Mouse (Mus musculus) Patski (cell line): ENCODE measurements around the gene Gm47959. TPM values are rescaled to one million over a fixed set of nuclear protein-coding genes. Genes with fewer than 3 reads are reported as not detected.
"Not testable (repeated sequence)": the region's sequence is repeated elsewhere in the genome, so short reads cannot be mapped to it uniquely, and the experiment has no call there.

ENCODE experiments used
- ATAC-seq: fragments of 100-300 bp; one replicate; pipeline ENCODE4 v1.8.0; 2021
- CTCF ChIA-PET: fragments of 350-600 bp; sonication (Branson Sonifier 250); formaldehyde crosslinking; loops from one replicate; lab custom pipeline; 2022; ENCODE audit warnings: inconsistent platforms; lab: Charles Lee
- POLR2A ChIA-PET: fragments of 350-600 bp; sonication (Branson Sonifier 250); formaldehyde crosslinking; loops from one replicate; lab custom pipeline; 2022; ENCODE audit warnings: antibody characterized with exemption, inconsistent platforms; lab: Charles Lee
- DNase-seq: peaks from one replicate; pipeline ENCODE4 v3.0.0-alpha.2; 2011; ENCODE audit warnings: low read depth, low spot score
- H3K27me3 ChIP-seq: fragments of 371-371 bp; one replicate; pipeline ENCODE4 v1.5.1; 2021
- CTCF ChIP-seq: fragments of 100-300 bp; IDR thresholded peaks from one replicate; pipeline ENCODE4 v1.5.1; 2021
- in situ Hi-C: fragments of 300-500 bp; cut with MboI; formaldehyde crosslinking; loops from 3 replicates; pipeline ENCODE4 v1.11.1; 2018; ENCODE audit warnings: low pct_unique_long_range_greater_than_20kb, mixed read lengths
- polyA plus RNA-seq: library from polyadenylated mRNA; unstranded; gene quantifications from one replicate; pipeline ENCODE4 v1.2.3, GENCODE M21; 2021

Gm47959 gene
- polyA plus RNA-seq, result not detected

DNA sequence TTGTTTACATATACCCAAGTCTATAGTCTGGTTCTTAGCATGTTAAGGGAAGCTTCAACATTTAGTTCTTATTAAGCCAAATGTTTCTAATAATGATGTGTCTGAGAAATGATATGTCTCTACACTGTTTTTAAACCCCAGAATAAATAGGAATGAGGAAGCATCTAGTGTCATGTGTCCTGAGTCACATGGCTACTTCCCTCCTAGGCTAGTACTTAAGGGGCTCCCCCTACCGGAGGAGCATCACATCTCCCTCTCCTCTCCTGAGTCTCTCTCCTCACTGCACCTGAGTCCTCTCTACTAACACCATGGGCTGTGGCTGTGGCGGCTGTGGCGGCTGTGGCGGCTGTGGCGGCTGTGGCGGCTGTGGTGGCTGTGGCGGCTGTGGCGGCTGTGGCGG, at the start of gene Gm47959:
Gene Gm47959 (plus strand): TSS at position 243 of the 400 bp plus-strand sequence.
- in situ Hi-C loops, ATAC-seq, CTCF ChIA-PET, H3K27me3 ChIP-seq, POLR2A ChIA-PET, DNase-seq: not testable (repeated sequence)

DNA sequence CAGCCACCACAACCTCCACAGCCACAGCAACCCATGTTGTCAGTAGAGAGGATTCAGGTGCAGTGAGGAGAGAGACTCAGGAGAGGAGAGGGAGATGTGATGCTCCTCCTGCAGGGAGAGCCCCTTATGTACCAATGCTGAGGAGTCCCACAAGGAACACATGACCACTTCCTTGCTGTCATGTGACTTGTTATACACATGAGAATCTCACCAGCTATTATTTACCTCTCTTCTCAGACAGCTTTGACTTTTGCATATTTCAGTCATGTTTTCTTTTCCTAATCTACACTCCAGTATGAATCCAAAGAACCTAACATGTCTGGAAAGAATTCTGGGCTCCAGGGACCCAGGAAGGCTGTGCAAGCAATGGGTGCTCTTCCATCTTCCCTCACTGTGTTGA, 44.4 kb upstream of the Gm47959 start, which contains the start of gene Gm7544:
Gene Gm7544 (minus strand): TSS at position 101 of the 400 bp plus-strand sequence.
- POLR2A ChIA-PET, DNase-seq, CTCF ChIA-PET, ATAC-seq, in situ Hi-C loops: not testable (repeated sequence)
- peaks cover 11% of the 10 kb centered on the region for H3K27me3 ChIP-seq

DNA sequence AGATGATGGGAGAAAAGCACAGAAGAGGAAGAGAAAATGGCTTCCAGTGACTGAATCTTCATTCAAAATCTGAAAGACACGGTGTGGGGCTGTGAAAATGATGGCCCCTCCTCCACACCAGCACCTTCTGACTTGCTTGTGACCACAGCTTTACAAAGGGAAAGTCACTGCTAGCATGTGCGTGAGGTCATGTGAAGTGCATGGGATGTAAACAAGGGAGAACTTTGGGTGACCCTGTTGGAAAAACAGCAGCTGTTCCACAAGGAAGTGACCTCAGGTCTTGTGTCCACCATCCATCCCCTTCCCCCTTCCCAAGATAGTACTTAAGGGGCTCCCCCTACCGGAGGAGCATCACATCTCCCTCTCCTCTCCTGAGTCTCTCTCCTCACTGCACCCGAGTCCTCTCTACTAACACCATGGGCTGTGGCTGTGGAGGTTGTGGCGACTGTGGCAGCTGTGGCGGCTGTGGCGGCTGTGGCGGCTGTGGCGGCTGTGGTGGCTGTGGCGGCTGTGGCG, 40.4 kb upstream of the Gm47959 start, which contains the start of gene Gm47955:
Gene Gm47955 (plus strand): TSS at position 417 of the 516 bp plus-strand sequence.
- no peak for DNase-seq

DNA sequence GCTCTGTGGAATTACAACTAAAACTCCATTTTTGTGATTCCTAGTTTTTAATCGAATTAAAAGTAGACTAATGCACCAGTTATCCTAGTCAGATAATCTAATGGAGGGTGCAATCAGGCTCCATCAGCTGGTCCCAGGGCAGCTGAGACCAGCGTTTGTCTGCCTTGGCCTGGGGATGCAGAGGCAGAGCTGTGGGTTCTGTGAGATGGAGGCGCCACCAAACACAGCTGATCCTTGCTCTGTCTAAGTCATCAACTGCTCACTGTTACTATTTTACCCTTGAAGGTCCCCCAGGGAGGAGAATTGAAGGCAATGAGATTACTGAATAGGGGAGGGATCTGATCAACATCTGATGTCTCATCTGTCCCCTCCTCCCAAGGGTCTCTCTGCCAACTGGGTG, 33.9 kb upstream of the Gm47959 start:
- no peak for ATAC-seq
- no peak for TF ChIP-seq CTCF
- ChIA-PET CTCF (interaction anchor here (0.7 kb wide), 1 partner anchor 261 kb away, joined by 3 read pairs; no protein-coding TSS in a partner anchor), POLR2A (no interaction called here)
- H3K27me3 ChIP-seq, result peaks cover 8% of the 10 kb centered on the region
- in situ Hi-C loops, result no loop called here
- DNase-seq, result no peak

More for the DNA sequence above, 40.4 kb upstream of the Gm47959 start, which contains the start of gene Gm47955:
- in situ Hi-C loops, result no loop called here
- CTCF ChIA-PET, result no interaction called here
- H3K27me3 ChIP-seq, result no peaks in the 10 kb centered on the region
- ATAC-seq, result no peak
- no peak for TF ChIP-seq CTCF
- POLR2A ChIA-PET, result no interaction called here

DNA sequence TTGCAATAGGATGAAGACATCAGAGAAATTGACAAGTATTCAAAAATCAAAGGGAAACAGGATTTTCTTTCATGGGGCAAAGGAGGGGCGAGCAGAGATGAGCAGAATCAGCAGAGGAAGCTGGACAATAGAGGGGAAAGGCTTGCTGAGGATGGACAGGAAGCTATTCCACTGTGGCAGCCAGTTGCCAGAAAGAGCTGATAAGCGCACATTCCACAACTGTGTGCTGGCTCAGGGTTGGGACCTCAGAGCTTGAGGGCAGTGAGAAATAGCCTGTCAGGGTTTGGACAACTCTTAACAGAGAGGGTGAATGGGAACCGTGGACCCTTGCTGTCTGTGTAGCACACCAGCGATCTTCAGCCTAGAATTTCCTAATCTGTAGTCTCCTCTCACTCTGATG, 28.3 kb upstream of the Gm47959 start:
- CTCF ChIA-PET, result interaction anchor here (0.7 kb wide), 1 partner anchor 185 kb away, joined by 3 read pairs; no protein-coding TSS in a partner anchor
- POLR2A ChIA-PET, result no interaction called here

DNA sequence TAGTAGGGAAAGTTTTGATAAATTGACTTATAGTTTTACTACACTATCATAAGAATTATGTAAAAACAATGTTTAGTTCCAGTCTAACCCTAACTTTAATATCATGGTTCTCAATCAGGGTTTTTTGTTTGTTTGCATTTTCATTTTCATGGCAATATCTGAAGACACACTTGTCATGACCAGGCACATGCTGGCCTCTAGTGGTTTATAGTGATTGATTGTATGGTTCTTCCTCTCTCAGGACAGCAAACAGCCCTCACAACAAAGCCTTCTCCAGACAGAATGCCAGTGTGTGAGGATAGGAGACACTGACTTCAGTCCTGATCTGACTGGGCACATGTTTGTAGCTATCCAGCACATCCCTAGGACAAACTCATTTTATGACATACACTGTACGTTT, 27.1 kb upstream of the Gm47959 start:
- in situ Hi-C loops, result no loop called here
- DNase-seq, result no peak
- POLR2A ChIA-PET, result interaction anchor here (0.5 kb wide), 1 partner anchor 132 kb away, joined by 4 read pairs; no protein-coding TSS in a partner anchor
- CTCF ChIA-PET, result interaction anchor here (0.9 to 3.1 kb wide), 2 partner anchors 15 to 181 kb away, joined by 3 to 19 read pairs; no protein-coding TSS in a partner anchor
- peak; percentile 31 for TF ChIP-seq CTCF
- no peak for ATAC-seq
- no peaks in the 10 kb centered on the region for H3K27me3 ChIP-seq

More for the DNA sequence above, 28.3 kb upstream of the Gm47959 start:
- DNase-seq (no peak), ATAC-seq (peak; percentile 54)
- H3K27me3 ChIP-seq, result peaks cover 7% of the 10 kb centered on the region
- in situ Hi-C loops, result no loop called here
- no peak for TF ChIP-seq CTCF

DNA sequence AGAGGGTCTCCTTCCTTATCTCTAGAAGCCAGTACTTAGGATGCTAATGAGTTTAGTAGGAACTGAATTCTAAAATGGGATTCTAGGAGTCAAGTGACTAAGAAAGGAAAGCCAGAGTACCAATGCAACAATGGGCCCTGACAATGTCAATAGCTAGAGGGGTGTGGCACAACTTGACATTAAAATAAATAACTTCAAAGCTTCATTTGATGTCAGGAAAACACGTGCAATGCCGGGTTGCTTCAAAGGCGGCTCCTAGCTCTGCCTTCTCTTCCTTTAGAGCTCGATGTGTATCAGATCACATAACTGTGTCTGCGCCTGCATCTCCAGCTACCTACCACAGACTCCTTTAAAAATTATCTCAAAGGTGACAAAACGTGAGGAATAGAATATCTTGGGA, 26.4 kb upstream of the Gm47959 start:
- ChIA-PET POLR2A (interaction anchor here (0.5 kb wide), 1 partner anchor 131 kb away, joined by 4 read pairs; no protein-coding TSS in a partner anchor), CTCF (interaction anchor here (0.9 to 3.1 kb wide), 2 partner anchors 14 to 182 kb away, joined by 3 to 19 read pairs; no protein-coding TSS in a partner anchor)
- in situ Hi-C loops, result no loop called here
- ATAC-seq (no peak), DNase-seq (no peak)
- no peaks in the 10 kb centered on the region for H3K27me3 ChIP-seq
- TF ChIP-seq CTCF, result no peak

DNA sequence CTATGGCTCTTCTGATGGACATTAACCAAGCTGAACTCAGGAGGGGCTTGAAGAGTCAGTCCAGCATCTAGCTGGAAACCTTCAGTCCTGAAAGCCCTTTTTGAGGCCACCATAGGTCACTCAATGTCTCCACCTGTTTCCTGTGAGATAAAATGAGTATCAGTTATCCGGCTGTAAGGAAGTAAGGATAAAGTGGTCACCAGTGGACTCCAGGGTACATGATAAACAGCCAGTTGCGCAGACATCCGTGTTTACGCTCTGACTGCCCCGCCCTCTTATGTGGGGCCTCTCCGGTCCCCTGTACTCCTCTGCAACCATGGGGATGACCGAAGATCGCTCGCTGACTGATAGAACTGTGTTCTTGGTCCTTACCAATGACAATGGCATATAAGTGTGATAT, 26.0 kb upstream of the Gm47959 start:
- in situ Hi-C loops, result no loop called here
- CTCF ChIA-PET, result interaction anchor here (0.9 to 3.1 kb wide), 3 partner anchors 14 to 187 kb away, joined by 3 to 19 read pairs (median 4); no protein-coding TSS in a partner anchor
- POLR2A ChIA-PET, result no interaction called here
- no peak for ATAC-seq
- TF ChIP-seq CTCF, result no peak
- DNase-seq, result no peak
- no peaks in the 10 kb centered on the region for H3K27me3 ChIP-seq

DNA sequence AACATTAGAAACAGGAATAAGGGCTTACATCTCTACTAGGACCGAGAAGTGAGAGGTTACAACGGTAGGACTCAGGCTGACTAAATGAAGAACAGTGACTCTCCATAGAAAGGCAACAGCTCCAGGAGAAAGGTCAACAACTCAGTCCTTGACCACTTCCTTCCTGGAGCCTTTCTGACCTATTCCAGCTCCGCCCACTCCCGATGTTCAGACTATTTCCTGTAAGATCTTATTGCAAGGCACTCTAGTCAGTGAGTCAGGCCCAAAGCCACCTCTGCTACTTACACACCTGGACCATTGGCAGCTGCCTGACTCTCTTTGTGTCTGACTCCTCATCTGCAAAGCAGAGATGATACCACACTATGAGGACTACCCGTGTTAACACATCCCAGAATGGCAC, 24.6 kb upstream of the Gm47959 start:
- in situ Hi-C loops, result loop anchor here (25.0 kb wide), 1 partner anchor 413 kb away; no protein-coding TSS in a partner anchor
- CTCF ChIA-PET, result interaction anchor here (3.1 kb wide), 1 partner anchor 13 kb away, joined by 19 read pairs; no protein-coding TSS in a partner anchor
- no peak for TF ChIP-seq CTCF
- DNase-seq (no peak), ATAC-seq (peak; percentile 38)
- POLR2A ChIA-PET, result no interaction called here
- no peaks in the 10 kb centered on the region for H3K27me3 ChIP-seq

DNA sequence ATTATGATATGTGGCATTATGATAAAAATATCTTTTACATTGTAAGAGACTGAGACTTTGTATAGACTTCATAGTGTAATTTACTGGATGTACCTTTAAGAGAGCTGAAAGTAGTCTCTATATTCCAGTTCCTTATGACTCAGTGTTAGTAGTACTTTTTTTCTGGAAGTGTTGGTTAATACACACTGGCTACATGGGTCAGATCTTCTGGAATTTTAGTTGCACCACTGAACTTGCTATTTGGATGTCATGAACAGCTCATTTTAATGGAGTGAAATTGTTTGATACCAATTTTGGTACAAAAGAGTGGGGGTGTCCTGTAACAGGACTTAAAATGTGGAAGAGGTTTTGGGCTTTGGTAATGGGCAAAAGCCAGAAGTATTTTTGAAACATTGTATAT, 22.5 kb upstream of the Gm47959 start:
- ChIA-PET POLR2A (interaction anchor here (0.6 kb wide), 1 partner anchor 141 kb away, joined by 3 read pairs; no protein-coding TSS in a partner anchor), CTCF (interaction anchor here (0.8 to 1.2 kb wide), 3 partner anchors 9 to 190 kb away, joined by 3 to 8 read pairs (median 3); no protein-coding TSS in a partner anchor)
- in situ Hi-C loops, result loop anchor here (25.0 kb wide), 1 partner anchor 416 kb away; no protein-coding TSS in a partner anchor
- no peak for TF ChIP-seq CTCF
- DNase-seq (no peak), ATAC-seq (peak; percentile 61)
- no peaks in the 10 kb centered on the region for H3K27me3 ChIP-seq

DNA sequence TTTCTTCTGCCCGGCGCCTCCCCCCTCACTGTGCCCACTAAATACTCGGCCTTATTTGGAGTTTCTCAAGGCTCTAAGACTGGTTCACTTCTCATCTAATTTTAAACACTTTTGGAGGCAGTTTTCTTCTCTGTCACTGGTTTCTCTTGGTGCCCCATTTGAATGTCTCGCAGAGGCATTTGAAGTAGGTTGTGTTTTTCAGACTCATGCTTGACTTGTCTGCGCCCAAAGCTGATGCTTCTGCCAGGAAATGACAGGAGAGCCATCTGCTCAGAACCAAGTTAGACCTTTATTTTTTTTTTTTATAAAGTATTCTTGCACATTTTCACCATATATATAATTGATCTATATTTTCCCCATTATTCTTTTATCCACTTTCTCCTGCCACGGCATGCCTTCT, 13.6 kb upstream of the Gm47959 start:
- POLR2A ChIA-PET, result interaction anchor here (0.7 kb wide), 1 partner anchor 11 kb away, joined by 4 read pairs; no protein-coding TSS in a partner anchor
- in situ Hi-C loops, result loop anchor here (5.0 to 25.0 kb wide), 2 partner anchors 194 to 424 kb away; no protein-coding TSS in a partner anchor
- DNase-seq, result no peak
- no peaks in the 10 kb centered on the region for H3K27me3 ChIP-seq
- CTCF ChIA-PET, result interaction anchor here (0.7 to 3.6 kb wide), 16 partner anchors 8 to 206 kb away, joined by 3 to 19 read pairs (median 3); no protein-coding TSS in a partner anchor
- no peak for ATAC-seq
- no peak for TF ChIP-seq CTCF
